Mouse (Mus musculus): ENCODE data around the gene Vezt.

GRCm38 (mm10) chr10:94045301-94045700, 9.7 kb upstream of the Vezt start:
- TF ChIP-seq CTCF (conservative IDR thresholded peaks at IDR 0.05 in 1 of 2, IDR thresholded peaks at IDR 0.05 in 1 of 2; ENCODE audit: low read depth in 2 of 2, low read length in 2 of 2) (no peak), ELF1 (IDR thresholded peaks at IDR 0.05; ENCODE audit: low read depth, low read length) (no peak), EP300 (IDR thresholded peaks at IDR 0.05; ENCODE audit: low read length) (no peak), USF1 (IDR thresholded peaks at IDR 0.05; ENCODE audit: low read depth, low read length) (no peak)

All from CH12.LX (cell line).